Mouse (Mus musculus): ENCODE results near the gene Prcc. TPM values are rescaled to one million over a fixed set of nuclear protein-coding genes. Genes with fewer than 3 reads are reported as not detected.
A peak's percentile ranks its signal among the peaks of the same experiment; 100 is the strongest.
"Not testable (repeated sequence)": the region's sequence is repeated elsewhere in the genome, so short reads cannot be mapped to it uniquely, and the experiment has no call there.

The Prcc gene
- polyA plus RNA-seq, 1 experiment from 2014 or later, result 11.8 TPM

GRCm38 (mm10) chr3:87828435-87828834 lies 57.0 kb downstream of the Prcc start:
- no peaks in the 10 kb centered on the region for H3K36me3 ChIP-seq
- no peaks in the 10 kb centered on the region for H3K9me3 ChIP-seq
- DNase-seq (ENCODE audit: low spot score), result no peak
- no peak overlapping the region for H3K27ac ChIP-seq
- 42% methylated on average over 4 of the region's 4 CpGs for WGBS
- H3K4me3 ChIP-seq, result no peak overlapping the region
- peaks cover 3% of the 10 kb centered on the region; the same call in 1 of the 2 replicates for H3K27me3 ChIP-seq (ENCODE audit: insufficient read depth, poor library complexity, severe bottlenecking)
- no peaks in the 10 kb centered on the region for H3K4me1 ChIP-seq

GRCm38 (mm10) chr3:87824206-87824605 lies 61.2 kb downstream of the Prcc start, which contains the start of gene Pear1:
Gene Pear1 (minus strand): TSS chr3:87824306.
- not testable (repeated sequence) for DNase-seq (ENCODE audit: low spot score); H3K4me1 ChIP-seq; H3K9me3 ChIP-seq; H3K27ac ChIP-seq; H3K36me3 ChIP-seq; H3K4me3 ChIP-seq
- 71% methylated on average over 1 of the region's 1 CpGs for WGBS
- H3K27me3 ChIP-seq (ENCODE audit: insufficient read depth, poor library complexity, severe bottlenecking), result peaks cover 25% of the 10 kb centered on the region

GRCm38 (mm10) chr3:87818226-87818625 lies 67.2 kb downstream of the Prcc start:
- Histone ChIP-seq H3K4me3 (no peak overlapping the region), H3K27ac (no peak overlapping the region), H3K27me3 (ENCODE audit: insufficient read depth, poor library complexity, severe bottlenecking) (peaks cover 82% of the 10 kb centered on the region), H3K4me1 (peaks cover 10% of the 10 kb centered on the region; the same call in 1 of the 2 replicates), H3K36me3 (no peaks in the 10 kb centered on the region), H3K9me3 (no peaks in the 10 kb centered on the region)
- 62% methylated on average over 12 of the region's 12 CpGs for WGBS
- DNase-seq (ENCODE audit: low spot score), result peak; percentile 55

GRCm38 (mm10) chr3:87816646-87817093 lies 68.7 kb downstream of the Prcc start:
- WGBS, result 5% methylated on average over 12 of the region's 12 CpGs
- peaks cover 96% of the 10 kb centered on the region for H3K27me3 ChIP-seq (ENCODE audit: insufficient read depth, poor library complexity, severe bottlenecking)
- no peaks in the 10 kb centered on the region for H3K36me3 ChIP-seq
- H3K27ac ChIP-seq, result no peak overlapping the region
- peak overlapping the region; percentile 28; the same call in 1 of the 2 replicates for H3K4me3 ChIP-seq
- DNase-seq (ENCODE audit: low spot score), result peak; percentile 83
- no peaks in the 10 kb centered on the region for H3K9me3 ChIP-seq
- H3K4me1 ChIP-seq, result peaks cover 10% of the 10 kb centered on the region; the same call in 1 of the 2 replicates

GRCm38 (mm10) chr3:87816166-87816565 lies 69.2 kb downstream of the Prcc start:
- 41% methylated on average over 6 of the region's 6 CpGs for WGBS
- no peak overlapping the region for H3K27ac ChIP-seq
- no peak for DNase-seq (ENCODE audit: low spot score)
- H3K36me3 ChIP-seq, result no peaks in the 10 kb centered on the region
- peaks cover 10% of the 10 kb centered on the region; the same call in 1 of the 2 replicates for H3K4me1 ChIP-seq
- H3K9me3 ChIP-seq, result no peaks in the 10 kb centered on the region
- peaks cover 96% of the 10 kb centered on the region for H3K27me3 ChIP-seq (ENCODE audit: insufficient read depth, poor library complexity, severe bottlenecking)
- H3K4me3 ChIP-seq, result peak overlapping the region; percentile 28; the same call in 1 of the 2 replicates

- peaks cover 100% of the 10 kb centered on the region for H3K27me3 ChIP-seq (ENCODE audit: insufficient read depth, poor library complexity, severe bottlenecking)
- H3K4me1 ChIP-seq, result peaks cover 20% of the 10 kb centered on the region
- H3K9me3 ChIP-seq, result no peaks in the 10 kb centered on the region
- H3K36me3 ChIP-seq, result no peaks in the 10 kb centered on the region
- no peak for DNase-seq (ENCODE audit: low spot score)
- H3K27ac ChIP-seq, result no peak overlapping the region
- WGBS, result 43% methylated on average over 10 of the region's 10 CpGs
- H3K4me3 ChIP-seq, result no peak overlapping the region
Observed at GRCm38 (mm10) chr3:87812873-87813272, 72.5 kb downstream of the Prcc start.

GRCm38 (mm10) chr3:87812413-87812812 lies 73.0 kb downstream of the Prcc start:
- Histone ChIP-seq H3K4me3 (no peak overlapping the region), H3K4me1 (peaks cover 20% of the 10 kb centered on the region), H3K36me3 (no peaks in the 10 kb centered on the region), H3K27ac (no peak overlapping the region), H3K27me3 (ENCODE audit: insufficient read depth, poor library complexity, severe bottlenecking) (peaks cover 100% of the 10 kb centered on the region), H3K9me3 (no peaks in the 10 kb centered on the region)
- WGBS, result 72% methylated on average over 4 of the region's 4 CpGs
- DNase-seq (ENCODE audit: low spot score), result no peak

- H3K9me3 ChIP-seq, result no peaks in the 10 kb centered on the region
- DNase-seq (ENCODE audit: low spot score), result no peak
- H3K27ac ChIP-seq, result no peak overlapping the region
- peaks cover 17% of the 10 kb centered on the region for H3K4me1 ChIP-seq
- peaks cover 100% of the 10 kb centered on the region for H3K27me3 ChIP-seq (ENCODE audit: insufficient read depth, poor library complexity, severe bottlenecking)
- 79% methylated on average over 8 of the region's 8 CpGs for WGBS
- no peak overlapping the region for H3K4me3 ChIP-seq
- H3K36me3 ChIP-seq, result no peaks in the 10 kb centered on the region
Observed at GRCm38 (mm10) chr3:87811297-87811696, 74.1 kb downstream of the Prcc start.

GRCm38 (mm10) chr3:87809322-87809962 lies 76.0 kb downstream of the Prcc start:
- Histone ChIP-seq H3K36me3 (no peaks in the 10 kb centered on the region), H3K4me3 (peak overlapping the region; percentile 37), H3K27ac (no peak overlapping the region), H3K4me1 (peaks cover 10% of the 10 kb centered on the region), H3K27me3 (ENCODE audit: insufficient read depth, poor library complexity, severe bottlenecking) (peaks cover 100% of the 10 kb centered on the region), H3K9me3 (no peaks in the 10 kb centered on the region)
- no peak for DNase-seq (ENCODE audit: low spot score)
- 4% methylated on average over 28 of the region's 28 CpGs for WGBS

Other genes starting within 250 kb of the Prcc start
- 0.30 and 0.63 TPM in 2 replicates for gene Lrrc71, start 137.0 kb downstream of the Prcc start, polyA plus RNA-seq (2016; fragmentation: Nextera tagmentation; extraction: Ambion mirVana)
- gene Ntrk1, start 90.4 kb downstream of the Prcc start, polyA plus RNA-seq (2016; fragmentation: Nextera tagmentation; extraction: Ambion mirVana), result 0.05 and 0.68 TPM in 2 replicates
- 0.07 TPM in 1 of 2 replicates, not detected in the other for gene Insrr, start 88.7 kb downstream of the Prcc start, polyA plus RNA-seq (2016; fragmentation: Nextera tagmentation; extraction: Ambion mirVana)
- 14.3 and 14.8 TPM in 2 replicates for gene Pear1, start 61.3 kb downstream of the Prcc start, polyA plus RNA-seq (2016; fragmentation: Nextera tagmentation; extraction: Ambion mirVana)
- 0.20 and 0.23 TPM in 2 replicates for gene Sh2d2a, start 38.9 kb downstream of the Prcc start, polyA plus RNA-seq (2016; fragmentation: Nextera tagmentation; extraction: Ambion mirVana)
- gene Hdgf, start 20.7 kb upstream of the Prcc start, polyA plus RNA-seq (2016; fragmentation: Nextera tagmentation; extraction: Ambion mirVana), result 182 and 248 TPM in 2 replicates
- 64.2 and 71.3 TPM in 2 replicates for gene Mrpl24, start 33.9 kb upstream of the Prcc start, polyA plus RNA-seq (2016; fragmentation: Nextera tagmentation; extraction: Ambion mirVana)
- gene Isg20l2, start 44.7 kb upstream of the Prcc start, polyA plus RNA-seq (2016; fragmentation: Nextera tagmentation; extraction: Ambion mirVana), result 39.6 and 55.1 TPM in 2 replicates
- gene Rrnad1, start 45.1 kb upstream of the Prcc start, polyA plus RNA-seq (2016; fragmentation: Nextera tagmentation; extraction: Ambion mirVana), result 16.8 and 21.0 TPM in 2 replicates
- 35.8 and 126 TPM in 2 replicates for gene Crabp2, start 63.1 kb upstream of the Prcc start, polyA plus RNA-seq (2016; fragmentation: Nextera tagmentation; extraction: Ambion mirVana)
- 25.0 and 28.8 TPM in 2 replicates for gene Nes, start 85.5 kb upstream of the Prcc start, polyA plus RNA-seq (2016; fragmentation: Nextera tagmentation; extraction: Ambion mirVana)
- 0.05 TPM in 1 of 2 replicates, not detected in the other for gene Bcan, start 114.6 kb upstream of the Prcc start, polyA plus RNA-seq (2016; fragmentation: Nextera tagmentation; extraction: Ambion mirVana)
- gene Hapln2, start 142.0 kb upstream of the Prcc start, polyA plus RNA-seq (2016; fragmentation: Nextera tagmentation; extraction: Ambion mirVana), result 0.07 and 0.08 TPM in 2 replicates
- gene Gpatch4, start 157.5 kb upstream of the Prcc start, polyA plus RNA-seq (2016; fragmentation: Nextera tagmentation; extraction: Ambion mirVana), result 28.5 and 47.0 TPM in 2 replicates
- gene Naxe, start 172.9 kb upstream of the Prcc start, polyA plus RNA-seq (2016; fragmentation: Nextera tagmentation; extraction: Ambion mirVana), result 143 and 148 TPM in 2 replicates
- gene Ttc24, start 192.7 kb upstream of the Prcc start, polyA plus RNA-seq (2016; fragmentation: Nextera tagmentation; extraction: Ambion mirVana), result 0.14 TPM in 1 of 2 replicates, not detected in the other
- gene Iqgap3, start 196.4 kb upstream of the Prcc start, polyA plus RNA-seq (2016; fragmentation: Nextera tagmentation; extraction: Ambion mirVana), result 22.0 and 27.4 TPM in 2 replicates